12 mouse cellular contexts compared by ENCODE assay signal in the genomic region with DNA sequence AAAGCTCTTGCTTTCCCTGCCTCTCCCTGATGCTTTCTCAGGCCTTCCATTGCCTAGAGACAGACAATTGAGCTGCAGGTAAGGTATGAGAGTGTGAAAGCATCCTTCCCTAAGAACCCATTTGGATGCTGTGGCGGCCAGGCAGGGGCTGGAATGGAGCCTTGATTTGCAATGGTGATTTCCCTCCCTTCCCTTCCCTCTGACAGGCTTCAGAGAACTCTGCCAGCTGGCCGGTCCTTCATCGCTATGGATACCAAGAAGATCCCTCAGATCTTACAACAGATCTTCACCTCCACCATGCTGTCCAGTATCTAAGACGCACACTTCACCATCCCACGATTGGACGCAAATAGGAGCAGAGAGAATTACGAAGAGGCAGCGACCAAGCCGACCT. TPM values are rescaled to one million over a fixed set of nuclear protein-coding genes. Genes with fewer than 3 reads are reported as not detected.
A peak's percentile ranks its signal among the peaks of the same experiment; 100 is the strongest.
DNase-seq lines count a peak whose midpoint lies in the region; ATAC-seq lines count a peak whose summit lies in the region.
"Had no signal": no experiment of that assay in that cellular context is flagged by ENCODE, and none has a peak within 500 bp of the region (broad histone marks: within the 10 kb centered on the region; RNA-seq: fewer than 3 reads in every experiment).

No protein-coding gene starts in this region.

- H3K36me3 ChIP-seq in forebrain, embryonic 11.5 days (ENCODE audit: control insufficient read depth, insufficient read depth, low read length), result no peaks in the 10 kb centered on the region
- H3K36me3 ChIP-seq in hindbrain, embryonic 16.5 days (ENCODE audit: control insufficient read depth, insufficient read depth, low read length), result no peaks in the 10 kb centered on the region
- no peaks in the 10 kb centered on the region for H3K36me3 ChIP-seq in neural tube, embryonic 13.5 days

- H3K27me3 ChIP-seq in forebrain, embryonic 11.5 days (ENCODE audit: control insufficient read depth, insufficient read depth, low read length), result no peaks in the 10 kb centered on the region
- no peaks in the 10 kb centered on the region for H3K27me3 ChIP-seq in hindbrain, embryonic 16.5 days (replicated peaks; ENCODE audit: control insufficient read depth, insufficient read depth, low read length)
- no peaks in the 10 kb centered on the region for H3K27me3 ChIP-seq in neural tube, embryonic 13.5 days

- 0 out of 2 replicates have a peak overlapping the region, but pooled peaks have one; percentile 14 for H3K27ac ChIP-seq in forebrain, embryonic 11.5 days (ENCODE audit: low read depth, low read length)
- H3K27ac ChIP-seq in hindbrain, embryonic 16.5 days (ENCODE audit: low read depth, low read length), result peak overlapping the region; percentile 55
- peak overlapping the region; percentile 78 for H3K27ac ChIP-seq in neural tube, embryonic 13.5 days (replicated peaks)
- H3K27ac ChIP-seq: kidney, postnatal 0 days had no signal

- H3K4me1 ChIP-seq in forebrain, embryonic 11.5 days (replicated peaks; ENCODE audit: control insufficient read depth, insufficient read depth, low read length), result peaks cover 17% of the 10 kb centered on the region
- peaks cover 25% of the 10 kb centered on the region for H3K4me1 ChIP-seq in hindbrain, embryonic 16.5 days (ENCODE audit: control insufficient read depth, insufficient read depth, low read depth, low read length)
- H3K4me1 ChIP-seq in neural tube, embryonic 13.5 days (replicated peaks), result peaks cover 60% of the 10 kb centered on the region

- H3K9ac ChIP-seq in forebrain, embryonic 11.5 days (ENCODE audit: low read length), result no peak overlapping the region
- no peak overlapping the region for H3K9ac ChIP-seq in hindbrain, embryonic 16.5 days (ENCODE audit: low read depth, low read length)
- H3K9ac ChIP-seq in neural tube, embryonic 13.5 days, result no peak overlapping the region

- WGBS in forebrain, embryonic 11.5 days, result 85% methylated on average over 9 of the region's 9 CpGs
- 51% methylated on average over 9 of the region's 9 CpGs for WGBS in hindbrain, embryonic 16.5 days
- WGBS in neural tube, embryonic 13.5 days, result 65% methylated on average over 9 of the region's 9 CpGs

- no peak for ATAC-seq in forebrain, embryonic 11.5 days (replicated peaks; ENCODE audit: low FRiP score)
- peak; percentile 59 for ATAC-seq in hindbrain, embryonic 16.5 days
- ATAC-seq in neural tube, embryonic 13.5 days (ENCODE audit: low read depth), result no peak
- ATAC-seq in monocyte, adult 5-6 weeks (replicated peaks; ENCODE audit: insufficient number of reproducible peaks, low FRiP score, low TSS enrichment, poor library complexity, severe bottlenecking), result no peak
- ATAC-seq: lung, postnatal 0 days had no signal

- H3K9me3 ChIP-seq in forebrain, embryonic 11.5 days (ENCODE audit: control insufficient read depth, low read length), result no peaks in the 10 kb centered on the region
- no peaks in the 10 kb centered on the region for H3K9me3 ChIP-seq in hindbrain, embryonic 16.5 days (ENCODE audit: control insufficient read depth, low read length)
- no peaks in the 10 kb centered on the region for H3K9me3 ChIP-seq in neural tube, embryonic 13.5 days

- H3K4me2 ChIP-seq in forebrain, embryonic 11.5 days (ENCODE audit: low read depth, low read length, severe bottlenecking), result no peak overlapping the region
- H3K4me2 ChIP-seq in hindbrain, embryonic 16.5 days (ENCODE audit: low read length), result no peak overlapping the region
- no peak overlapping the region for H3K4me2 ChIP-seq in neural tube, embryonic 13.5 days

- DNase-seq in right cerebral cortex, postnatal 10 days (ENCODE audit: low spot score in 2 of 2), result peak; percentile 76 to 81
- no peak for DNase-seq in right cerebral cortex, adult 18-20 months
- DNase-seq in forebrain, embryonic 11.5 days (ENCODE audit: low spot score), result peak; percentile 49
- no peak for DNase-seq in kidney, postnatal 36 days

- no peak overlapping the region for H3K4me3 ChIP-seq in forebrain, embryonic 11.5 days (ENCODE audit: low read depth, low read length)
- H3K4me3 ChIP-seq in hindbrain, embryonic 16.5 days (ENCODE audit: low read length), result no peak overlapping the region
- no peak overlapping the region for H3K4me3 ChIP-seq in neural tube, embryonic 13.5 days

RNA-seq across cellular contexts. Expression of gene Zfp957, which starts 46.3 kb away (rescaled TPM):
- not detected in 2 replicates for polyA plus RNA-seq in forebrain, embryonic 11.5 days (2014; fragmentation: Nextera tagmentation; extraction: Ambion mirVana)
- not detected in 2 replicates for polyA plus RNA-seq in hindbrain, embryonic 16.5 days (2015; fragmentation: Nextera tagmentation; extraction: Ambion mirVana)
- polyA plus RNA-seq in neural tube, embryonic 13.5 days (2015; fragmentation: Nextera tagmentation; extraction: Ambion mirVana), result not detected in 2 replicates
- total RNA-seq in monocyte, adult 5-6 weeks (2017), result not detected in 3 replicates
- total RNA-seq: left cerebral cortex, postnatal 14 days; neutrophil, adult 5-6 weeks had no signal
- polyA plus RNA-seq: heart, embryonic 14.5 days; kidney, postnatal 0 days; lung, postnatal 0 days had no signal

Comparison
In these comparisons a context has a peak if more than half of its experiments do, and no peak if none do; other contexts are left out.
1. DNase-seq: peak in right cerebral cortex, postnatal 10 days (2 of 2) and forebrain, embryonic 11.5 days (single experiment); none in right cerebral cortex, adult 18-20 months (single experiment) and kidney, postnatal 36 days (0 of 2).
2. H3K27ac ChIP-seq: peak in every context shown above with its lines; median percentile 78 in neural tube, embryonic 13.5 days; 55 in hindbrain, embryonic 16.5 days; 14 in forebrain, embryonic 11.5 days.